Mouse (Mus musculus) urinary bladder, postnatal 10 days (tissue): ENCODE results near the gene Mgat3.

Source experiments
- DNase-seq: peaks from one replicate; pipeline ENCODE4 v3.0.0; 2022; ENCODE audit warnings: low spot score

Gene Mgat3

GRCm38 (mm10) chr15:80259406-80260045, 86.0 kb downstream of the Mgat3 start:
- no peak for DNase-seq

- peak; percentile 51 for DNase-seq
Measured at GRCm38 (mm10) chr15:80260677-80261076, 87.2 kb downstream of the Mgat3 start.

DNA sequence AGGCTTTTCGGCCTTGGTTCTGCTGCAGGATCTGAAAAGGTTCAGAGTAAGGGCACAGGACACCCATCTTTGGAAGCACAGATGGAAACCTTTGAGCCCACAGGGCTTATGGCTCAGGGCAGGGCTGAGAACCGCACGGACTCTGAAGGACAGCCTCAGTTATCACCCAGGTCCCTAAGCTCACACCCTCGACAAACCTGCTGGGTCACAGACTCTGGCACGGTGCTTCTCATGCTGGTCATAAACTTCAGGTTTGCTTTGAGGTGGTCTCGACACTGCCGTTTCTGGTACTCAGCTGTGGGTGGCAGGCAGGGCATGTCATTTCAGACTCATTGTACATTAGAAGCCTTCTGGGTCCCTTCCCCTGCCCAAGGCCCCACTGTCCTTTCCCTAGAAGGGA, 87.6 kb downstream of the Mgat3 start:
- no peak for DNase-seq

- DNase-seq = no peak
Measured at GRCm38 (mm10) chr15:80263610-80264575, 90.4 kb downstream of the Mgat3 start, which contains the start of gene Rps19bp1. Gene Rps19bp1, minus strand, starts transcription at chr15:80264315.
